Mouse (Mus musculus): Measurements from ENCODE around the gene Map3k1. TPM values are rescaled to one million over a fixed set of nuclear protein-coding genes. Genes with fewer than 3 reads are reported as not detected.

The Map3k1 gene
- total RNA-seq (2021), result 10 to 100 TPM in 1 of 2 experiments, 1 to 10 TPM in 1; 9.4 to 11.2 TPM
- long read RNA-seq, experiment 1, partial matches to known transcripts, result 0 of 1 reads
- long read RNA-seq, experiment 1, other reads (novel, unspliced or antisense), result 1 of 1 reads
- long read RNA-seq, experiment 2, partial matches to known transcripts, result 0 of 1 reads
- long read RNA-seq, experiment 2, other reads (novel, unspliced or antisense), result 1 of 1 reads

DNA sequence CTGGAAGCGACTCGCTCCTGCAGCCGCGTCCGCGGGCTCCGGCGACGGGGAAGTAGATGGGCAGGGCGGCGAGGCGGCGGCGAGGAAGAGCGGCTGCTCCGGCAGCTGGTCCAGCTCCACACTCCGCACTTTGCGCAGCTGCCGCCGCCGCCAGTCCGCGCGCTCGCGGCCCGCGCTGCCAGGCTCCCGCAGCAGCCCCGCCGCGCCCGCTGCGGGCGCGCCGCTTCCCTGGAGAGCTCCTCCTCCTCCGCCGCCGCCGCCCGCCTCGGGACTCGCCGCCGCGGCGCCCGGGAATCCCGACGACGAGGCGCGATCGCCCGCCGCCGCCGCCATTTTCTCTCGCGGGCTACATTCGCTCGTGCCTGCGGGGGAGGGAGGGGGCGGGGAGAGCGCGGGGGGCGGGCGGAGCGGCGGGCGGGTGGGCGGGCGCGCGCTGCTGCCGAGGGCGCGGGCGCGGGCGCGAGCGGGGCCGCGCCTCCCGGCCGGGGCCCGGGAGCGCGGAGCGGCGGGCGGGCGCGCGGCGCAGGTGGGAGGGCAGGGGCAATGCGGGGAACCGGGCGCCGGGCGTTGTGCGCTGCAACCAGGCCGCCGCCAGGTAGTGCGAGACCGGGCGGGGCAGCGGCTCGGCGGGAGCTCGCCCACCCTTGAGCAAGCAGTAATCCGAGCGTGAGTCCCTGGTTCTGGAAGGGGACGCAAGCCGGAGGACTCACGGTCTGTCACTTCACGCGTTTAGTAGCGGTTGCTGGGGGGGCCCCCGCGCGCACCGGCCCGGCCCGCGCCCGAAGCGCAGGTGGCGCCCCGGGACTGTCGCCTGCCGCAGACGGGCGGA is at the start of gene Map3k1:
Gene Map3k1 (minus strand): TSS at position 357 of the 829 bp plus-strand sequence.
- peak within 1 kb of the TSS; percentile 77 for H3K4me3 ChIP-seq
- no peak for TF ChIP-seq CTCF (conservative IDR thresholded peaks at IDR 0.05)

DNA sequence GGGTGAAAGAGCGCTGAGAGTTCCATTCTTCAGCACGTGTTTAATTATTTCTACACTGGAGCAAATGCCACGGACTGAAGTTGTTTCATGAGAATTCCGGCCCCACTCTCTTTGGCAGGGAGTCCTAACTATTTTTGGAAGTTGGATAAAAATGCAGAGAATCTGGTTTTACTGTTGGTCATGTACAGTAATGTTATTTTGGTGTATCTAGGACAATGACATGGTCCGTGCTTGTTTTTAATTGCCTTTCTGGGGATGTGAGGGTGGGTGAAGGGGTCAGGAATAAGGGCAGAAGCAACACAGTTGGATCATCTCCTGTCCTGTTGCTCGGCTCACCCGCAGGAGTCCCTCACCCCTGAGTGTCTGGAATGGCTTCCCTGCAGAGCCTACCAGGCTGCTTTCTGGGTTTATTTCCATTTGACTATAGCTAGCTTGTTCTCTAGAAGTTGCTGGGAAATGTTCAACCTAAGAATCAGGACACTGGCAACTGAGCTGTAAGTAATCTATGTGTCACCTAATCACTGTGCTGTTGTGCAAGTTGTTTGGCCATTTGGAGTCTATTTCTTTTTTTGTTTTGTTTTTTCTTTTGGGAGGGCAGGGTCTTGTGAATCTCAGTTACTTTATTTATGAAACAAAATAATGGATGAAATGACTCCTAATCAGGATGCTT is 48.1 kb upstream of the Map3k1 start:
- no peak overlapping the region for H3K4me3 ChIP-seq
- H3K27ac ChIP-seq, result no peak overlapping the region
- TF ChIP-seq CTCF (conservative IDR thresholded peaks at IDR 0.05), result no peak
- no peak for DNase-seq (ENCODE audit: low spot score in 2 of 2)

More for the DNA sequence above, at the start of gene Map3k1:
- H3K27ac ChIP-seq, result peak within 1 kb of the TSS; percentile 93
- DNase-seq (ENCODE audit: low spot score in 2 of 2), result peak in 1 of 2 experiments; percentile 49

GRCm38 (mm10) chr13:111856232-111856631 is 47.4 kb upstream of the Map3k1 start:
- Histone ChIP-seq H3K27ac (no peak overlapping the region), H3K4me3 (no peak overlapping the region)
- DNase-seq (ENCODE audit: low spot score in 2 of 2), result no peak
- no peak for TF ChIP-seq CTCF (conservative IDR thresholded peaks at IDR 0.05)

GRCm38 (mm10) chr13:111852451-111853224 is 43.8 kb upstream of the Map3k1 start:
- DNase-seq (ENCODE audit: low spot score in 2 of 2), result no peak
- no peak overlapping the region for H3K27ac ChIP-seq
- H3K4me3 ChIP-seq, result no peak overlapping the region
- TF ChIP-seq CTCF (conservative IDR thresholded peaks at IDR 0.05), result no peak

- DNase-seq (ENCODE audit: low spot score in 2 of 2), result no peak
- Histone ChIP-seq H3K4me3 (no peak overlapping the region), H3K27ac (no peak overlapping the region)
- TF ChIP-seq CTCF (conservative IDR thresholded peaks at IDR 0.05), result no peak
These were observed 41.4 kb upstream of the Map3k1 start for GRCm38 (mm10) chr13:111850046-111850837.

GRCm38 (mm10) chr13:111845471-111845870 is 36.7 kb upstream of the Map3k1 start:
- no peak overlapping the region for H3K27ac ChIP-seq
- DNase-seq (ENCODE audit: low spot score in 2 of 2), result no peak
- H3K4me3 ChIP-seq, result no peak overlapping the region
- TF ChIP-seq CTCF (conservative IDR thresholded peaks at IDR 0.05), result no peak

DNA sequence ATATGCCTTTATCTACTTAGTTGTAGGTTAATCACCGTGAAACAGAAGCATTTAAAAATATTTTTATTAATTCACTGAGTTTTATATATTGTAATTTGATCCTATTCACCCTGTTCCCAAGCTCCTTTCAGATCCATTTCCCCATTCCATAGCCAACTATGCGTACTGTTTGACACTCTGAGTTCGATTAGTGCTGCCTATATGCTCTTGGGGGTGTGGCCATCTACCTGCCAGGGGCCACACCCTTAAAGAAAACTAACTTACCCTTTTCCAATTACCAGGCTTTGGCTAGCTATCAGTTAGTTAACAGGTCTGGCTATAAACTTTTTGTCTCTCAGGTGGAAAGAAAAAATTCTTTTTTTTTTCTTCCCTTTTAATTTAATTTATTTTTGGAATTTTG is 35.5 kb upstream of the Map3k1 start:
- no peak overlapping the region for H3K4me3 ChIP-seq
- no peak for TF ChIP-seq CTCF (conservative IDR thresholded peaks at IDR 0.05)
- DNase-seq (ENCODE audit: low spot score in 2 of 2), result no peak
- no peak overlapping the region for H3K27ac ChIP-seq

DNA sequence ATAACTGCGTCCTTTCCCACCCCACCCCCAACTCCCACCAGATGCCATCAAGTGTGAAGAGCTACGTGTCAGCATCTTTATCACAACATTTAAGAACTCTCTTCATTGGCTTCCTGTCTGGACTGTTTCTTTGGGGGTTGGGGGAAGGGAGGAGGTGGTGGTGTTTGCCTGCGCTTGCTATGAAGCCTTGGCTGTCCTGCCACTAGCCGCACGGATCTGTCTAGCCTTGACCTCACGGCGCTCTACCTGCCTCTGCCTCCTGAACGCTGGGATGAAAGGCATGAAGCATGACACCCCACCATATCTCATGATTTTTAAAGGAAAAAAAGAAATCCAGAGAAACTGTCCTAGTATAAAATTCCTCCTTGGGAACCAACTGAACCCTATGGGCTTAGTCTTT is 27.0 kb upstream of the Map3k1 start:
- no peak overlapping the region for H3K27ac ChIP-seq
- no peak for DNase-seq (ENCODE audit: low spot score in 2 of 2)
- no peak for TF ChIP-seq CTCF (conservative IDR thresholded peaks at IDR 0.05)
- H3K4me3 ChIP-seq, result no peak overlapping the region

DNA sequence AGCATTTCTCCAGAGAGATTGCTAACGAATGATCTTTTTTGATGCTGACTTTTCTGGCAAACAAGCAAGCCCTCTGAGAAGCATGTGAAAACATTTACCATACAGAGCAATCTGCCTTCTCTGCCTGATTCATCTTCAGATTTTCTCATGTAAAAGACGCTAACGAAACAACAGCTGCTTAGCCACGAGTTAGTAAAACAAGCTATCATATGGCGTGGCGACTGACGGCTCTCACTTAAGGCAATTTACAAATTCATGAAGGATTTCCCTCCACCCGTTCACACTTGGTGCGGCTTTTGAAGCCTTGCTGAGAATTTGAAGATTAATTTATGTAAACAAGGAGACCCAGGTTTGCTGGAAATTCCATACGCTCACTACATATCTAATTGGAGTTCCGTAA is 25.8 kb upstream of the Map3k1 start:
- DNase-seq (ENCODE audit: low spot score in 2 of 2), result peak; percentile 11 to 28
- H3K27ac ChIP-seq, result no peak overlapping the region
- TF ChIP-seq CTCF (conservative IDR thresholded peaks at IDR 0.05), result no peak
- no peak overlapping the region for H3K4me3 ChIP-seq

DNA sequence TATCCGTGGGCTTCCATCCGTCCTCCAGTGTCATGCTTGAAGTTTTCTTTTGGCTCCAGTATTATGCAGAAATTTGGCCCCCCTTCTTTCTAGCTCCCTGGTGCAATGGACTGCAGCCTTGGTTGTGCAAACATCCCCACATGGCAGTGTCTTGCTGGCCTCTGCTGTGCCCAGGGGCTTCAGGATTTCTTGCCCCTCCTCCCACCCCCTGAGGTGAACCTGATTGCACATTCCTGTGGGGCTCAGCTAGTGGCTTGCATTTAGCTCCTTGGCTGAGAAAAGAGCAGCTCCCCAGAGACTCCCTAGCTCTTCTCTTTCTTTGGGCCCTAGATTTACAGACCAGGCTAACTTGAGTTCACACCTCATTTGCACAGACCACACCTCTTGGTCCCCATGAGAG is 20.7 kb upstream of the Map3k1 start:
- Histone ChIP-seq H3K4me3 (no peak overlapping the region), H3K27ac (no peak overlapping the region)
- no peak for DNase-seq (ENCODE audit: low spot score in 2 of 2)
- TF ChIP-seq CTCF (conservative IDR thresholded peaks at IDR 0.05), result no peak

- no peak overlapping the region for H3K27ac ChIP-seq
- TF ChIP-seq CTCF (conservative IDR thresholded peaks at IDR 0.05), result no peak
- no peak overlapping the region for H3K4me3 ChIP-seq
- DNase-seq (ENCODE audit: low spot score in 2 of 2), result no peak
These were observed 18.7 kb upstream of the Map3k1 start for GRCm38 (mm10) chr13:111827481-111827880.

GRCm38 (mm10) chr13:111824178-111824577 is 15.4 kb upstream of the Map3k1 start:
- Histone ChIP-seq H3K4me3 (no peak overlapping the region), H3K27ac (no peak overlapping the region)
- DNase-seq (ENCODE audit: low spot score in 2 of 2), result no peak
- TF ChIP-seq CTCF (conservative IDR thresholded peaks at IDR 0.05), result no peak
